Mouse (Mus musculus) ovary, adult 18-20 months (tissue): ENCODE results near the gene Isg20l2.

Experiments used
- DNase-seq: peaks from one replicate; pipeline ENCODE4 v3.0.0; 2022; ENCODE audit warnings: low spot score, mixed read lengths

Gene Isg20l2

DNA sequence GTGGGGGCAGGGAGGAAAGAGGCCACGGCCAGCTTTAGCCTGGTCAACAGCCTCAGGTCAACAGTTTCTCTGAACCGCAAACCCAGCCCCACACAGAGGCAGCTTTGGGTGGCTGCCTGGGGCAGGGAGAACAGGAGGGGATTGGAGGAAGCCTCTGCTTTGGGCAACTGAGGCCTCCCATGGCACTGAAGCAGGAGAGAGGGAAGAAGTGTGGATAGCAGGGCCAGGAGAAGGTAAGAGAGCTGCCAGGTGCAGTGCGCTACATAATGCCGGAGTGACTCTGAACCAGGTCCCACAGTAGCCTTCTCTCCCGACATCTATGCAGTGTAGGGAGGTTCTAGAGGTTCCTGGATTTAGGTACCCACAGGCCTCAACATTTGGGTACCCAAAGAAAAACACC, 50.6 kb downstream of the Isg20l2 start:
- DNase-seq, result no peak

DNA sequence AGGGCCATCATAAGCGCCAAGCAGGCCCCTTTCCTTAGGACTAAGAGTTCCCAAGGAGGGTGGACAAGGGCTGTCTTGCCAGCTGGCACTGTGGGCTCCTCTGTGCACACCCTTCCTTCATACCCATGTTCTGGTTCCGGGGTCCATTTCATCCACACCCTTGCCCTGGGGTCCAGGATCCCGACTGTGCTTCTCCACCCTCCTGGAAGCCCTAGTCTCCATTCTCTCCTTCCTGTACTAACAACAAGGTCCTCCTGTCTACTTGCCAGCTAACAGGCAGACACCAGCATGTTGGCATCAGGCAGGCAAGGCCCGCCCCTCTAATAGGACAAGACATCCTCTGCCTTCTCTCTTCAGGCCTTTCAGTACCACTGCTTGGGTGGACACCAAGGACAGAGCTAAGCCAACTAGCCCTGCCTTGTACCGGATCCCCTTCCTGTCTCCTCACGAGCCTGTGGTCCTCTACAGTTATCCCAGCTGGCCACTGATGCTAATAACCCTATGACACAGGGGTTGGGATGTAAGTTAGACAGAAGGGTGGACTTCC, 51.2 kb downstream of the Isg20l2 start:
- no peak for DNase-seq

DNA sequence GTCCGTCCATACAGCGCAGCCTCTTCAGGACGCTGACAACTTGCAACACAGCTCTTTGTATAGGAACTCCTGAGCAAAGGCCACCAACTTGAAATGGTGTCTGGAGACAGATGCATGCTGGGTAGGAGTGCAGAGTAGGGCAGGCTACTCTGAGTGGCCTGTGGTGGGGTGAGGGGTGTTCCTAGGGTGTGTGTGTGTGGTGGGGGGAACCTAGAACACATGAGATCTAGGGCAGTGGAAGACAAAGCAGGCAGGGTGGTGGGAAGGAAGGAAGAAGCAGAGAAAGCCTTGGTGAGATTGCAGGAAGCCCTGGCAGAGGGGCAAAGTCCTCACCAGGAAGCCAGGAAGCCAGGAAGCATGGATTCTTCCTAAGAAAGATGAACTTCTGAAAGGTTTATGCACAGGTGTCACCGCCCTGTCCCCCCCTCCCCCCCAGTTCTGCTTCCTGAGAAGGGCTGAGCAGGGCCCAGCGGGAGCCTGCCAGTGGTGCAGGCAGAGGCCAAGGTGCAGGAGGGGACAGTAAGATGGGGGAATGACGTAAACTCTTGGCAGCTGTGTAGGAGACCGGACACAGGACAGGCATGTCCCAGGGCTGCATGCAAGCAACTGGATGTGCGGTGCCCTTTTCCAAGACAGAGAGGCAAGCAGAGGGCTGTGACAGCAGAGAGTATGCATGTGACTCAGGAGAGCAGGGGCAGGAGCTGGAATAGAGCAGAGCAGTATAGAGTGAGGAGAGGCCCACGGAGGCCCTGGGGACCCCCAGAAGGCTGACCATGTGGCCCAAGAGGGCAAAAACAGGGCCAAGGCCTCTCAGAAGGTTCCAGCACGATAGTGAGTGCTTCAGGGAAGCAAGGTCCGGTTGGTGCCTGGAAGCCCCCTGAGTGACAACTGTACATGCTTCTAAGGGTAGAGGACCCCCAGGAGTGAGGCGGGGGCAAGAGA, 52.1 kb downstream of the Isg20l2 start:
- no peak for DNase-seq

DNA sequence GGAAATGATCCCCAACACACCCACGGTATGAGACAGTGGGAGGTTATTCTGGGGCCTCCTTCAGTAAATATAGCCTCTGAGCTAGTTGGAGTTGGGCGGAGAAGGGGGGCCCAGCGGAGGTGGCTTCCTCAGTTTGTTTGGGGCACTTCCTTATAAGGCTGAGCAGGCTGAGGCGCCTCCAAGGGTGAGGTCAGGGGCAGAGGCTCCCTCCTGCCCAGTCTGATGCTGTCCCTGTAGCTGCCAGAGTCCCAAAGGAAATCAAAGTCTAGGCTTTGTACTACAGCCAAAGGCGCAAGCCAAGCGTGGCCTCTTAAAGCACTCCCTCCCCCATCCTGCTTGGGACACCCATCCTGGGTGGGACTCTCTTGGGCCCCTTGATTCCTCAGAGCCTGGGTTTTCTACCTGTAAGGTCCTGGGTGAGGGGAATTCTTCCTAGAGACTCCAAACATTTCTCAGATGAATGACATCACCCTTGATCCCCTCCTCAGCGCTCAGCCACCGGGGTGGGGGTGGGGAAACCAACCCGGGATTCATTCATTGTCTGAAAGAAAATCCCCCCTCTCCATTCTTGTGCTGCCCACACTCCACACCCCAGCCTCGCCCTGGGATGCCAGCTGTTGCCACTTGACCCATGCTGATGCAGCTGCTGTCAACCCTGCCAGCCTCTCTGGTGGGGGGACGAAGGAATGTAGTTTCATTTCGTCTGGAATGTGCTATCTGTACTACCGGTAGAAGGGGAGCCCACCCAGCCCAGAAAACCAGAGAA, 52.9 kb downstream of the Isg20l2 start:
- no peak for DNase-seq

DNA sequence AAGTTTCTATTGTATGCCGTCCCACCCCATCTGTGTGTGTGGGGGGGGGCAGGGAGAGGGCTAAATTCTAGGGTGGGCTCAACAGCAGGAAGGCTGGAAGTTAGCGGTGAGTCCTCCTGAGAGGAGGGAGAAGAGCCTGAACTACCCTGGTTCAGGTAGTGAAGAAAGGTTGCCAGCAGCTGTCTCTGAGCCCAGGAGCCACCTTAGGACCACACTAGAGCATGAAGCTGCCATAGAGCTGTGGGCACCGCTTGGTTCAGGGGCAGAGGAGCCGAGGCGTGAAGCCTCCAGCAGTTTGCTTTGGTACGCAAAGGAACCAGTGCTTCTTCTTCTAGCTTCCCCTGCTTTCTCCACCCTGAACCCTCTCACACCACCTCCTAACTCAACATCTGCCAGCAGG, 53.5 kb downstream of the Isg20l2 start:
- DNase-seq, result no peak

DNA sequence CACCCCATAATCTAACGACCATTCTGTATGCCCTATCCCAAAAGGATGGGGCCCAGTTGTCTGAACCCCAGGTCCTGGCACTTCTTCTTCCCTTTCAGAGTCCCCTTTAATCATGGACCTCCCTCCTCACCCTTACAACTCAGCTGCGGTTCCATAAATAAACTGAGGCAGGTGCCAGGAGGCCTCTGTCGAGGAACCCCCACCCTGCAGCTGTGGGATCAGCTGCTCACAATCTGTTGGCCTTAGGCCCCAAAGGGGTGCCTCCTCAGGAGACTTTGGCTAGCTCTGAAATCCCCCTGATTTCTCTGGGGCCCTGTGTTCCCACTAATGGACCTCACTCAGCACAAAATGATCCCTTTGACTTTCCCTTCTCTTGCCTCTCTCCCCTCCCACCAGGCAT, 54.0 kb downstream of the Isg20l2 start:
- DNase-seq, result no peak

DNA sequence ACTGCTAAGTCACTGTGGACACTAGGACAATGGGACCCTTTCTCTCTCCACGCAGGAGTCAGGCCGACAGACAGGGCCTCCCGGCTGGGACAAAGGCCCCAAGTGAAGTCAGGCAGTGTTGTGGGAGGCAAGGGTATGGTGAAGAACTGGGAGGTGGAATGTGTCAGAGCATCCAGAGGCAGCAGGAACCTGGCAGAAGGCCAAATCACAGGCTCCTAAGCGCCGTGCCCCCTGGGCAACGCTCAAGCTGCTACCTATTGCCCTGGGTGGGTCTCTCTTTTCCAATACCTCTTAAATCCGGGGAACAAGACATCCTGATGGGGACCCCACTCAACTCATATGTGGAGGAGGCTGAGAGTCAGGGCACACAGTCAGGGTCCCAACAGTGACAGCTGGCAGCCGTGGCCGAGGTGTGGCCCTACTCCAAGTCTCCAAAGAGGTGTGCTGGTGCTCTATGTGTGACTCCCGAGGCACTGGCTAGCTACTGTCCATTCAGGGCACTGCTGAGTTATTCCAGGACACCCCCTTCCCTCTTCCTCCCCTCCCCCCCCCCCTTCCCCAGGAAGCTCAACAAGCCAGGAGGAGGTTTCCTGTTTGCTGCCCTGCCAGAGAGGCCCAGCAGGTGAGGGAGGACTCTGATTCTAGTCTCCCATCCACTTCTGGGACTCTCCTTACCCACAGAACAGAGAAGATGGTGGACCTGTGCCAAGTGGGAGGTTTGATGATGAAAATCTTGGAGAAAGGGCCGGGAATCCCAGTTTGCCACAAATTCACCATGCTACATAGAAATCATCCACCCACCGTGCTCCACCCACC, 55.6 kb downstream of the Isg20l2 start:
- no peak for DNase-seq

DNA sequence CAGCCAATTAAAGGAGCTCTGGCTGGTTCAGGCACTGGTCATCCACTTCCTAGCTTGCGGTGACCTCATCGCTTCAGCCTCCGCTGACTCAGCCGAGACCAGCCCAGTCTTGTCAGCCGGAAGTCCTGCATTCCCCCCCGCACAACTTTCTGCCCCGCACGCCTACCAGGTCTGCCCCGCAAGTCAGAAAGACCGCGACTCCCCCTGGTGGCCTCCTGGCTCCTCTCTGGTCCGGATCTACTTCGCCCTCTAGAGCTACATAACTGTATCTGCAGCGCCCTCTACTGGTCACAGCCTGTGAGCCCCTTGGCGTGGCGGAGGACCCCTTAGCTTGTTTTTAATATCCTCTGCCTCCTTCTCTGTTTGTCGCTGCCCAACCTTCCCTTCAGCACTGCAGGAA, 56.8 kb downstream of the Isg20l2 start:
- DNase-seq, result peak; percentile 81

DNA sequence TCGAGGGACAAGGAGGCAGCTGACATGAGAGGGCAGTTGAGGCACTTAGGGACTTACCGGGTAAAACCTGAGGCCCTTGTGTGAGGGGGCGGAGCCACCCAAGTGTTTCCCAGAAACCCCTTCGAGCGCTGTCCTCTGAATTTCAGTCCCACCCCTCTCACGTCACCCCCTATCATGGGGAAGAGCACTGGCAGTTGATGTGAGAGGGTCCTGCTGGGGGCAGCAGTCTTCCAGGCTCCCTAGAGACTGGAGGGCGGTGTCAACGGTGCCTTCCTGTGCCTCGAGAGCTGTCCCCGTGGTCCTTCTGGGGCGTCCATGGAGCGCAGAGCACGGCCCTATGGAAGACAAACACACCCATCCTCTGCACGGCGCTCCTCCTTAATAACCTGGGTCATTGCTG, 57.5 kb downstream of the Isg20l2 start:
- no peak for DNase-seq

DNA sequence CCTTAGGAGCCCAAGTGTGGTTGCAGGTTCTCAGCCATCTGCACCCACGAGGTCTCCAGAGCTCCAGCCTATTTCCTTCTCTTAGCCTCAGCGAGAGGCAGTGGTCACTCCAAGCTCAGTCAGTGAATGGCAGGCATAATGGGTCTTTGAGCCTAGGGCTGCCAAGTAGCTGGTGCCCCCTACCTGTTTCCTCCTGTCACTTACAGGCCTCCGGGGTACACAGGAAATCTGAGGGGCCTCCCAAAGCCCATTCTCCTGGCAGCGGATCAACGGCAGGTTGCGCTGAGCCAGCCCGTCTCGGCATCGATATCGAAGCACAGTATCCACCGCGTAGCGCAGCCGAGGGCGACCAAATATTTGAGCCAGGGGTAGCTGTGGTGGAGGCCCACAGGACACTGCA, 58.0 kb downstream of the Isg20l2 start:
- no peak for DNase-seq

DNA sequence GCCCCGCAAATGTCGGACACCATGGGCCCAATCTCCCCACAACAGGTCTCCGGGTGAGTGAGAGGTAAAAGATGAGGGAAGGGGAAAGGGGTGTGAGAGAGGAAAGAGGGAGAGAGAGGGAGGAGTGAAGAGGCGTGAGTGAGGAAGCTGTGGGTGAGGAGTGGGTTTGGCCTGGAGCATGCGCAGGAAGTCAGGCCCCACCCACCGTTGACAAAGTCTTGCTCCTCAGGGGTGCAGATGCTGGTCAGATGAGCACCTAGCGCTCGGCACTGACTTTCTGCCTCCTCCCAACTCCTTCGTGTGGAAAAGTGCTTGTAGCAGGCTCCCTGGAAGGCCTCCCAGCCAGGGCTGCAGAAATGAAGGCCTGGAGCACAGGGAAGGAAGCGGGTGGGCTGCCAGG, 59.8 kb downstream of the Isg20l2 start:
- DNase-seq, result no peak
